Mouse (Mus musculus) right cerebral cortex, postnatal 4 days (tissue): ENCODE measurements around the gene Synpr.
A peak's percentile ranks its signal among the peaks of the same experiment; 100 is the strongest.

Source experiments
- DNase-seq: peaks from one replicate; pipeline ENCODE4 v3.0.0-alpha.2; 2022

The Synpr gene

DNA sequence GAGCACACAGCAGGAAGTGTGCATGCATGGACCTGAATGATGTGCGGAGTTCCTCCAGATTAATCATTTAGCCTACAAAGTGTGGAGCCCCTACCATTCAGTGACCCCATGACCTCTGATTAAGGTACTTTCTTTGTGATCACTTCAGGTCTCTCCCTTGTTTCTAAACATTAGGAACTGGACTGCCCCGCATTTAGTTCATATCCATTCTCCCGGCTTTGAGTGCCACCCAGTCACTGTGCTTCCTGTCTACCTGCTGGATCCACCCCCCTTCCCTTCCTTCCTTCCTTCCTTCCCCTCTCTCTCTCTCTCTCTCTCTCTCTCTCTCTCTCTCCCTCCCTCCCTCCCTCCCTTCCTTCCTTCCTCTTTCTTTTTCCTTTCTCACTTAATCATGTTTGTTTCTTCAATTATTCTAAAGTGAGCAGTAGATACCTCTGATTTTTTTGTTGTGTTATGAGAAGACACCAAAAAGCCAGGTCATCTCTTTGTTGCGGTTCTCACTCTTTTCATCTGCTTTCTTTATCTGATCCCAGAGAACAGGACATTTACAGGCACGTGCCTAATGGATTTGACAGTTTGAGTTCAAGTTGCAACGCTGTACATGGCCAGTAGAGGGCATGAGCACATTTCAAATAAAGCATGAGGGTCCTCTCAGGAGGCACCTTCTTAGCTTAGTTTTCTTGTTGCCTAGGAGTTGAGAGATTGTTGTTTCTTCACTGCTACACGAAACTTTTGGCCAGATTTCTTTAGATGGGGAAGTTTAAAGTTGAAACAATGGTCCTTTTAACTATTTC is 71.2 kb downstream of the Synpr start:
- DNase-seq = peak; percentile 55

DNA sequence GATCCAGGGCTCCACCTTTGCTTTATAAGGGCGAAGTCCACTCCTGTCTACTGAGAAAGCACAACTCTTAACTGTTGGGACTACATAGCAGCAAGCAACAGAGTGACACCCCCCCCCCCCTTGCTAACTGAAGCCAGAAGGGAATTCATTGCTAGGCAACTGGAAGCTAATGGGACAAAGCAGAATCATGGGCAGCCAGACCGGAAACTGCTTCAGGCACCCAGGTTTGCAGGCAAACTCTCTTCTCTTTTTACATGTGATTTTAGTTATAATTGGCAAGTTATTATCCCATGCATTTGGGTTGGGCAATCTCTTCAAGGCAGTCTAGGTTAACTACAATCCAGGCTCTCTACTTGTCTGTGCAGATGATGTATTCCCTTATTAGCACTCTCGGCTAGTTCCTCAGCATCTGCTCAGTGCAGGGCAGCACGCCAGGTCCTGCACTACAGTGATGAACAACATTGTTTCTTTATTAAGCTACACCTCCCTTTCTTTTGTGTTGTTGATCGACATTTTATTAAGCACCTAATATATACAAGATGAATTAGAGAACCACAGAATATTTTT is 72.6 kb downstream of the Synpr start:
- DNase-seq = no peak

DNA sequence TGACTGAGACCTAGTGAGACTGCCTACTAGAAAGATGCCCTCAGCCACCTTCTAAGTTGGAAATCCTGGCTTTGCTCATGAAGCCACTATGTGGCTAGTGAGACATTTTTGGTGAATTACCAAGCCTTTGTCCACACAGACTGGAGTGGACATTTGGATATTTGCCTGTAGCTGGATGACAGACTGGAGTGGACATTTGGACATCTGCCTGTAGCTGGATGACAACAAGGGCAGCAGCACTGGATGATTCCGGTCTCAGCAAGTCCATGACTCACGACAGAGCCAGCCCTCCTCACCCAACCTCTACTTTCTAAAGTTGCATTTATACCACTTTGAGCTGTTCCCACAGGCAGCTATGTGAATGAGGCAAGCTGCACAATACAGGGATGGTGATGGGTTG is 73.5 kb downstream of the Synpr start:
- DNase-seq = no peak

DNA sequence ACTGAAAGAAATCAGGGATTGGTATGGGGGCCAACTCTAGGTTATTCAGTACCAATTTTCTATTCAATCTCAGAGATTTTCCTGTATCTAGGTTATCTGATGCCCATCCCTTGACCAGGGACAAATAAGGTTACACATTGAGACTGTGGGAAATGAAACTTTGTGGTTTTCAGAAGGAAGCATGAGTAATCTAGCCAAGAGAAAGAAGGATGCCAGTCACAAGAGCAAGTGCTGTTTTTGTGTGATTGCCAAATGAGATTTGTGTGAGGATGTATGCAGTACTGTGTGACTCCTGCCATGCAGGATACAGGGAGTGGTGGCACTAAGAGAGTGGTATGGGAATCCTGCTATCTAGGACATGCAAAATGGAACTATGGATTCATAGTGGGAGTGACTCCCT is 76.6 kb downstream of the Synpr start:
- DNase-seq = no peak

- DNase-seq = no peak
Observed at GRCm38 (mm10) chr14:13361642-13362041, 77.1 kb downstream of the Synpr start.

DNA sequence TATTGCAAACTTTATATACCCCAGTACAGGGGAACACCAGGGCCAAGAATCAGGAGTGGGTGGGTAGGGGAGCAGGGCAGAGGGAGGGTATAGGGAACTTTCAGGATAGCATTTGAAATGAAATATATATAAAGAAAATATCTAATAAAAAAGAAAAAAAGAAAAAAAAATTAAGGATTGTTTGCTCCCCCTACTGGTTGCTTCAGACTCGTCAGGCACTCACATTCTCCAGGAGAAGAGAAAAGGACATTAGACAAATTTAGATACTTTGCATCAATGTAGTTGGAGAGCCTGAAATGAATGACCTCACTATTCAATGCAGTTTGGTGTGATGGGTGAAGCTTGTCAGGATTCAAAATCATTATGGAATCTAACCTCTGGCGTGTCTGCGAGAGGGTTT is 83.7 kb downstream of the Synpr start:
- DNase-seq = no peak

- DNase-seq = no peak
Observed at GRCm38 (mm10) chr14:13389081-13389480, 104.5 kb downstream of the Synpr start.

DNA sequence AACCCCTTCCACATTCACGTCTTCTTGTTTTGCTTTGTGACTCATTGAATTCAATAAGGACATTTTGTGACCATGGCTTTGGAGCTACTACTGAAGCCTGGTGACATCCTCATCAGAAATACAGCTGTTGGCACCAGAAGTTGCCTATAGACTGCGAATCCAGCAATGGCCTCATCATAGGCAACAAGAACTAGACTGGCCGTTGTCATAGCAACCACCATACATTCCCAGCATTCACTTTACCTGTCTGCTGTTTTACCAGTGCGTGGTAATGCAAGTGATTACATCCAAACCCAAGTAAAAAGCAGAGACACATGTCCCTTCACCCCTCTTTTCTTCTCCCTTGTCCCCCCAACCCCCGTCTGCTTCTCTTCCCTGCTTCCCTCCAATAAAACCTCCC is 105.4 kb downstream of the Synpr start:
- no peak for DNase-seq

GRCm38 (mm10) chr14:13399226-13400020 is 114.8 kb downstream of the Synpr start:
- no peak for DNase-seq

DNA sequence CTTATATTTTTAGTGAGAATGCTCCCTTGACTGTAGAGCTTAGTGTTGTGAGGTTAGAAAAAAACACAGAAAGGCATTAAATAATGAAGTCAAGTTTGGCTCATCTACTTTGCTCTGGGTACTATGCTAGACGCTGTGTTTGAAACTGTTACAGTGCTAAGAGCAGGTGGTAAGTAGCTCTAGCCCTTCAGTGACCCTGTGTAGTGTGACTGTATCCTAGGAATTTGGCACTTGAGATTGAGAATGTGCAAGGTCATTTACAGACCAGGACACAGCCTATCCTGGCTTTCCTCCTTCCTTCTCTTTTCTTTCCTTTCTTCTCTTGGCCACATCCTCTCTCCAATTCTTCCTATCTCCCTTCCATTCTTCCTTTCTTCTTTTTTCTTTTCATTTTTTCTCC is 127.1 kb downstream of the Synpr start:
- no peak for DNase-seq

GRCm38 (mm10) chr14:13440723-13441122 is 156.1 kb downstream of the Synpr start:
- no peak for DNase-seq

- DNase-seq = no peak
Observed at GRCm38 (mm10) chr14:13444908-13445307, 160.3 kb downstream of the Synpr start.

- DNase-seq = peak; percentile 7
Observed at GRCm38 (mm10) chr14:13453461-13454204, 169.1 kb downstream of the Synpr start.

- no peak for DNase-seq
Observed at GRCm38 (mm10) chr14:13454991-13455390, 170.4 kb downstream of the Synpr start.

DNA sequence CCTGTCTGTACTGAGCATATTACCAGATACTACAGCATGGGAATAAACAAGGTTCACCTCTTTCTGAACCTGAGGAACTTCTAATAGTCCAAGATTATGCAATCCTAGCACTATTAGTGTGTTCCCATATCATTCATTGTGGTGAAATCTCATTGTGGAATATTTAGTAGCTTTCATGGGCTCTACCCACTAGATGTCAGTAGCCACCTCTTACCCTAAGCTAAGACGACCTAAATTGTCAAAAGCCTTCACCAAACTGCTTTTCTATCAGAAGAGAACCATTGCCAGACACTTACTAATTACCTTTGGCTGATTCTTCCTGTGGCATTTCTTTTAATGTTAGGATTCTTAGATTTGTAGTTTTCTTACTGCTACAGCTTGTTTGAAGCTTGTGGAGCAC is 174.8 kb downstream of the Synpr start:
- no peak for DNase-seq

GRCm38 (mm10) chr14:13469211-13469610 is 184.6 kb downstream of the Synpr start:
- DNase-seq = no peak

- DNase-seq = no peak
Observed at GRCm38 (mm10) chr14:13477821-13478220, 193.2 kb downstream of the Synpr start.

GRCm38 (mm10) chr14:13505355-13505754 is 220.8 kb downstream of the Synpr start:
- no peak for DNase-seq

GRCm38 (mm10) chr14:13518608-13519139 is 234.1 kb downstream of the Synpr start:
- no peak for DNase-seq

DNA sequence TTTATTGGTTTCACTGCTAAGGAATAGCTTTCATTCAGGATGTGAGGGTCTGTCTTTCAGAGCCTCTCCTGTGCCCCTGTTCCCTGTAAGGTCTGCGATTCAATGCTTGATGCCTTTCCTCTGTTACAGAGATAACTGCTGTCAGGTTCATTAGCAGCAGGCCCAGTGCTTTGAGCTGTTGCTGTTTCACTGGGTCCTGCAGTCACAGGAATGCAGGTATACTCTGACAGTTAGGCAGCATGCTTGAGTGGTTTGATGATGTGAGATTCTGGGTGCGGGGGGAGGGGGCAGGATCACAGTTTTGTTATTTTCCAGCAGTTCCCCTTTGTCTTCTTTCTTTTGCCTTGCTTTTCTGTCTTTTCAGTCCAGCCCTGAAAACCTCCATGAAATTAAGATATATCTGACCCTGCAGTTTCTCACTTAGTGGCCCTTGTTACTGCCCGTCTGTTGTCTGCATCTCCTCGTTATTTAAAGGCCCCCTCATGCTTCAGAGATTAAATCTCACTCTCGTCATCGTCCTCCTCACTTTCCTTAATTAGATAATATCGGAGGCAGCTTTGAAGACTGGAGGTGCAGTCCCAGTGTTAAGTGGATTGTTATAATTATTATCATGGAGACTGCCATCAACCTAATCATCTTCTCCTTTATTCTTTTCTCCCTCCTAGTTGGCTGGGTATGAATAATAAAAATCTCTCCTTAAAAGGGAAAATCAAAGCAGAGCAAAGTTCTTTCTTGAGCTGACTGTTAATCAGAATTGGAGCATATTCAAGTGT is 234.8 kb downstream of the Synpr start:
- no peak for DNase-seq

DNA sequence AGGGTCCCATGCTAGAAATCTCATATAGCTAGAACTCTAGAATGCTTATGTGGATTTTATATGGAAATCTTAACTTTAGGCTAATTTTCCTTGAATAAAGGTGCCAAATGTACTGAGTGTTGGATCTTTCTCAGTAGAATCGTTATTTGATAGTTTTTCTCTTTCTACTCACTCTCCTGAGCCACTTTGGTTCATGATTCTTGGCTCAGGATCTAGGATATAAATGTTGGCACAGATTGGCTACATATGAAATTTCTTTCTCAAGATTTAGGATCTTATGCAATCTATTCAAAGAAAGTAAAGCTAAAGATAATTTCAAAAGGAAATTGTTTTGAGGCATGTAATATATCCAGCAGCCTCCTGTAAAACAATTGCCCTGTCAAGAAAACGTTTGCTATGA is 263.2 kb downstream of the Synpr start:
- no peak for DNase-seq

- DNase-seq = no peak
Observed at GRCm38 (mm10) chr14:13551209-13551608, 266.6 kb downstream of the Synpr start.
